In the genomic region with DNA sequence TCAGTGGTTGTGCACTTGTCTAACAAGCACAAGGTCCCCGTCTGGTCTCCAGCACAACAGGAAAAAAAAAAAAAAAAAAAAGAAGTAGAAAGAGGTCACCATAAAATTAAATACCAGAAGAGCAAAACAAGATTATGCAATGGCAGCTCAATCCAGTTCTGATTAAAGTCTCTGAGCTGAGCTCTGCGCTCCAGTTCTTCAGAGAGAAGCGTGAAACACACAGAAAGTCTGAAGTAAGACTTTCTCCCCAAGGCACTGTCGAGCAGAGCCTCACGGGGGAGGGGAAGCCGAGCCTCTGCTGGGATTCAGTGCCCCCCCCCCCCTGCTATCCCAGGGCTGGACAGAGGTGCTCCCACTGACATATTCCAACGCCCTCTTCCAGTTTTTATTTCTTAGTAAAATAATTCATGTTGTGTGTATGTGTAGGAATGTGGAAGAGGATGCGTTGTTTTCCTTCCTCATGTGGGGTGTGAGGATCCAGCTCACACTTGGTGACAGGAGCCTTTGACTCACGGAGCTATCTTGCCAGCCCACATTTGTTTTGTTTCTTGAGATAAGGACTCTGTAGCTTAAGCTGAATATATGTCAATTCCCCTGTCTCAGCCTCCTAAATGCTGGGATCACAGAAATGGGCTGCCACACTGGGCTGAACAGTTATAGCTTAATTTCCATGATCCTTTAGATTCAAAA, we compare ENCODE assay signal across 13 mouse cellular contexts. TPM values are rescaled to one million over a fixed set of nuclear protein-coding genes. Genes with fewer than 3 reads are reported as not detected.
DNase-seq lines count a peak whose midpoint lies in the region; ATAC-seq and TF ChIP-seq lines count a peak whose summit lies in the region.
"Had no signal": no experiment of that assay in that cellular context is flagged by ENCODE, and none has a peak within 500 bp of the region (broad histone marks: within the 10 kb centered on the region; RNA-seq: fewer than 3 reads in every experiment).

No protein-coding gene starts in this region.

- no peak for TF ChIP-seq CTCF in lung, postnatal 0 days (IDR thresholded peaks at IDR 0.05)
- no peak for TF ChIP-seq CTCF in hindbrain, postnatal 0 days (IDR thresholded peaks at IDR 0.05; ENCODE audit: low read depth)

- no peak overlapping the region for H3K4me2 ChIP-seq in lung, postnatal 0 days (replicated peaks; ENCODE audit: low read depth, low read length)
- H3K4me2 ChIP-seq in liver, embryonic 11.5 days, result peak overlapping the region; percentile 23
- no peak overlapping the region for H3K4me2 ChIP-seq in hindbrain, postnatal 0 days (ENCODE audit: low read depth, low read length)
- H3K4me2 ChIP-seq: hindbrain, embryonic 14.5 days had no signal

- no peaks in the 10 kb centered on the region for H3K27me3 ChIP-seq in lung, postnatal 0 days (replicated peaks; ENCODE audit: insufficient read depth, low read length)
- H3K27me3 ChIP-seq in liver, embryonic 11.5 days (replicated peaks; ENCODE audit: control insufficient read depth, insufficient read depth, low read length), result no peaks in the 10 kb centered on the region
- no peaks in the 10 kb centered on the region for H3K27me3 ChIP-seq in hindbrain, postnatal 0 days (ENCODE audit: insufficient read depth, low read length)

- 22% methylated on average over 9 of the region's 9 CpGs for WGBS in lung, postnatal 0 days
- WGBS in liver, embryonic 11.5 days, result 23% methylated on average over 9 of the region's 9 CpGs
- WGBS in hindbrain, postnatal 0 days, result 45% methylated on average over 9 of the region's 9 CpGs

- no peak overlapping the region for H3K4me3 ChIP-seq in lung, postnatal 0 days (ENCODE audit: low read depth, low read length)
- no peak overlapping the region for H3K4me3 ChIP-seq in brown adipose tissue, adult 24 weeks (ENCODE audit: insufficient read depth, low read depth, low read length)
- H3K4me3 ChIP-seq in liver, embryonic 11.5 days (ENCODE audit: low read depth, low read length), result no peak overlapping the region
- no peak overlapping the region for H3K4me3 ChIP-seq in hindbrain, postnatal 0 days (ENCODE audit: low read length)

- intact Hi-C loops in left cerebral cortex, postnatal 10 days (cut with DNase I), result no loop called here

- TF ChIP-seq EP300 in lung, postnatal 0 days (IDR thresholded peaks at IDR 0.05), result no peak

- no peak overlapping the region for H3K9ac ChIP-seq in lung, postnatal 0 days (replicated peaks; ENCODE audit: low read depth)
- H3K9ac ChIP-seq in liver, embryonic 11.5 days (ENCODE audit: low read depth, low read length), result peak overlapping the region; percentile 44
- no peak overlapping the region for H3K9ac ChIP-seq in hindbrain, postnatal 0 days (replicated peaks; ENCODE audit: low read length)
- H3K9ac ChIP-seq: hindbrain, embryonic 14.5 days had no signal

- H3K4me1 ChIP-seq in lung, postnatal 0 days (ENCODE audit: insufficient read depth, low read depth, low read length), result 0 out of 2 replicates have a peak, but pooled peaks cover 5% of the 10 kb centered on the region
- peaks cover 9% of the 10 kb centered on the region for H3K4me1 ChIP-seq in brown adipose tissue, adult 24 weeks (ENCODE audit: control insufficient read depth, insufficient read depth, insufficient read length, low read length)
- peaks cover 45% of the 10 kb centered on the region for H3K4me1 ChIP-seq in liver, embryonic 11.5 days (replicated peaks; ENCODE audit: control insufficient read depth, insufficient read depth, low read length)
- H3K4me1 ChIP-seq in hindbrain, postnatal 0 days (ENCODE audit: insufficient read depth, low read length), result peaks cover 4% of the 10 kb centered on the region; the same call in 1 of the 2 replicates

- no peaks in the 10 kb centered on the region for H3K36me3 ChIP-seq in lung, postnatal 0 days (ENCODE audit: insufficient read depth, low read length)
- H3K36me3 ChIP-seq in liver, embryonic 11.5 days (ENCODE audit: control insufficient read depth, insufficient read depth, low read length), result no peaks in the 10 kb centered on the region
- H3K36me3 ChIP-seq in hindbrain, postnatal 0 days (ENCODE audit: insufficient read depth, low read length), result no peaks in the 10 kb centered on the region

- H3K27ac ChIP-seq in lung, postnatal 0 days (ENCODE audit: low read length), result peak overlapping the region; percentile 33; the same call in 1 of the 2 replicates
- peak overlapping the region; percentile 78 for H3K27ac ChIP-seq in brown adipose tissue, adult 24 weeks (replicated peaks; ENCODE audit: low read depth, low read length)
- peak overlapping the region; percentile 92 for H3K27ac ChIP-seq in liver, embryonic 11.5 days (ENCODE audit: low read depth, low read length)
- no peak overlapping the region for H3K27ac ChIP-seq in hindbrain, postnatal 0 days
- H3K27ac ChIP-seq: hindbrain, embryonic 14.5 days had no signal

- H3K9me3 ChIP-seq in lung, postnatal 0 days (ENCODE audit: low read length), result no peaks in the 10 kb centered on the region
- no peaks in the 10 kb centered on the region for H3K9me3 ChIP-seq in liver, embryonic 11.5 days (ENCODE audit: control insufficient read depth, low read length)
- H3K9me3 ChIP-seq in hindbrain, postnatal 0 days (ENCODE audit: low read length), result no peaks in the 10 kb centered on the region

- peak; percentile 60 for DNase-seq in lung, postnatal 0 days (ENCODE audit: low spot score)
- DNase-seq in lung, postnatal 14 days, result no peak
- DNase-seq in liver, embryonic 11.5 days (ENCODE audit: low spot score), result peak; percentile 51
- no peak for DNase-seq in left cerebral cortex, postnatal 10 days (ENCODE audit: extremely low spot score in 1 of 2, low spot score in 2 of 2)
- DNase-seq in embryo, embryonic 10.5 days (ENCODE audit: low spot score), result no peak
- no peak for DNase-seq in hindbrain, postnatal 0 days (ENCODE audit: low spot score)
- DNase-seq: cerebellum, postnatal 14 days; kidney, adult 9 months; midbrain, embryonic 14.5 days had no signal

- no peak for ATAC-seq in lung, postnatal 0 days
- peak; percentile 83 for ATAC-seq in liver, embryonic 11.5 days (replicated peaks; ENCODE audit: low FRiP score)
- ATAC-seq in hindbrain, postnatal 0 days, result no peak

RNA-seq across cellular contexts. Expression of gene Trib3, which starts 3.1 kb away (rescaled TPM):
- 5.7 and 6.7 TPM in 2 replicates for polyA plus RNA-seq in lung, postnatal 0 days (2015; fragmentation: Nextera tagmentation; extraction: Ambion mirVana)
- polyA plus RNA-seq in brown adipose tissue, adult 24 weeks (2012; ENCODE audit: insufficient read depth, insufficient read length, missing spikeins), result 4.8 and 5.2 TPM in 2 replicates
- 13.9 and 18.1 TPM in 2 replicates for polyA plus RNA-seq in liver, embryonic 11.5 days (2014; fragmentation: Nextera tagmentation; extraction: Ambion mirVana)
- 1 to 10 TPM in 1 of 2 experiments, under 1 TPM in 1; 0.49 to 1.0 TPM for total RNA-seq in left cerebral cortex, postnatal 10 days (2021)
- total RNA-seq in hindbrain, postnatal 0 days (2014; rRNA removed), result 2.5 and 4.2 TPM in 2 replicates
- polyA plus RNA-seq in hindbrain, postnatal 0 days (2015; fragmentation: Nextera tagmentation; extraction: Ambion mirVana), result 2.7 and 3.4 TPM in 2 replicates

RNA-seq across cellular contexts. Expression of gene Rbck1, which starts 14.5 kb away (rescaled TPM):
- 67.9 and 74.4 TPM in 2 replicates for polyA plus RNA-seq in lung, postnatal 0 days (2015; fragmentation: Nextera tagmentation; extraction: Ambion mirVana)
- 38.1 and 47.7 TPM in 2 replicates for polyA plus RNA-seq in brown adipose tissue, adult 24 weeks (2012; ENCODE audit: insufficient read depth, insufficient read length, missing spikeins)
- 104 and 105 TPM in 2 replicates for polyA plus RNA-seq in liver, embryonic 11.5 days (2014; fragmentation: Nextera tagmentation; extraction: Ambion mirVana)
- total RNA-seq in left cerebral cortex, postnatal 10 days (2021), result 100 to 1,000 TPM; 106 to 107 TPM
- total RNA-seq in hindbrain, postnatal 0 days (2014; rRNA removed), result 119 and 135 TPM in 2 replicates
- 77.9 and 81.6 TPM in 2 replicates for polyA plus RNA-seq in hindbrain, postnatal 0 days (2015; fragmentation: Nextera tagmentation; extraction: Ambion mirVana)

RNA-seq across cellular contexts. Expression of gene Nrsn2, which starts 29.5 kb away (rescaled TPM):
- not detected in 2 replicates for polyA plus RNA-seq in lung, postnatal 0 days (2015; fragmentation: Nextera tagmentation; extraction: Ambion mirVana)
- polyA plus RNA-seq in brown adipose tissue, adult 24 weeks (2012; ENCODE audit: insufficient read depth, insufficient read length, missing spikeins), result not detected in 2 replicates
- 0.45 and 0.49 TPM in 2 replicates for polyA plus RNA-seq in liver, embryonic 11.5 days (2014; fragmentation: Nextera tagmentation; extraction: Ambion mirVana)
- 10 to 100 TPM; 37.5 to 53.4 TPM for total RNA-seq in left cerebral cortex, postnatal 10 days (2021)
- 64.5 and 72.2 TPM in 2 replicates for total RNA-seq in hindbrain, postnatal 0 days (2014; rRNA removed)
- polyA plus RNA-seq in hindbrain, postnatal 0 days (2015; fragmentation: Nextera tagmentation; extraction: Ambion mirVana), result 83.8 and 91.3 TPM in 2 replicates
- total RNA-seq: heart, adult 18-20 months had no signal
- polyA plus RNA-seq: urinary bladder, adult 2 months had no signal

RNA-seq across cellular contexts. Expression of gene Sox12, which starts 50.9 kb away (rescaled TPM):
- polyA plus RNA-seq in lung, postnatal 0 days (2015; fragmentation: Nextera tagmentation; extraction: Ambion mirVana), result 3.5 and 3.9 TPM in 2 replicates
- 0.46 and 0.99 TPM in 2 replicates for polyA plus RNA-seq in brown adipose tissue, adult 24 weeks (2012; ENCODE audit: insufficient read depth, insufficient read length, missing spikeins)
- 8.5 and 9.8 TPM in 2 replicates for polyA plus RNA-seq in liver, embryonic 11.5 days (2014; fragmentation: Nextera tagmentation; extraction: Ambion mirVana)
- total RNA-seq in left cerebral cortex, postnatal 10 days (2021), result 10 to 100 TPM; 35.3 to 38.0 TPM
- total RNA-seq in hindbrain, postnatal 0 days (2014; rRNA removed), result 49.7 and 50.2 TPM in 2 replicates
- 9.7 and 10.1 TPM in 2 replicates for polyA plus RNA-seq in hindbrain, postnatal 0 days (2015; fragmentation: Nextera tagmentation; extraction: Ambion mirVana)

RNA-seq across cellular contexts. Expression of gene Tbc1d20, which starts 53.3 kb away (rescaled TPM):
- 37.5 and 38.8 TPM in 2 replicates for polyA plus RNA-seq in lung, postnatal 0 days (2015; fragmentation: Nextera tagmentation; extraction: Ambion mirVana)
- 68.9 and 101 TPM in 2 replicates for polyA plus RNA-seq in brown adipose tissue, adult 24 weeks (2012; ENCODE audit: insufficient read depth, insufficient read length, missing spikeins)
- polyA plus RNA-seq in liver, embryonic 11.5 days (2014; fragmentation: Nextera tagmentation; extraction: Ambion mirVana), result 25.1 and 25.9 TPM in 2 replicates
- 10 to 100 TPM; 42.8 to 46.9 TPM for total RNA-seq in left cerebral cortex, postnatal 10 days (2021)
- 44.5 and 48.8 TPM in 2 replicates for total RNA-seq in hindbrain, postnatal 0 days (2014; rRNA removed)
- polyA plus RNA-seq in hindbrain, postnatal 0 days (2015; fragmentation: Nextera tagmentation; extraction: Ambion mirVana), result 27.5 and 27.7 TPM in 2 replicates

Comparison
In these comparisons a context has a peak if more than half of its experiments do, and no peak if none do; other contexts are left out.
1. DNase-seq: peak in lung, postnatal 0 days (single experiment) and liver, embryonic 11.5 days (single experiment); none in lung, postnatal 14 days (single experiment), left cerebral cortex, postnatal 10 days (0 of 2), embryo, embryonic 10.5 days (single experiment) and hindbrain, postnatal 0 days (single experiment).
2. RNA of gene Nrsn2, which starts 29.5 kb away (polyA plus RNA-seq): 83.8 to 91.3 TPM in hindbrain, postnatal 0 days; 0.45 to 0.49 TPM in liver, embryonic 11.5 days, not detected in lung, postnatal 0 days and not detected in brown adipose tissue, adult 24 weeks; every median in the first group is over 10 times any median in the second.